Mouse (Mus musculus) neural tube, embryonic 11.5 days (tissue): Measurements from ENCODE around the gene Lrba. TPM values are rescaled to one million over a fixed set of nuclear protein-coding genes. Genes with fewer than 3 reads are reported as not detected.

Experiments used
- ATAC-seq: fragments of 200-750 bp; cut with Nextera tagmentation; 2 replicates; pipeline ENCODE4 v1.8.0; 2017; ENCODE audit warnings: moderate number of reproducible peaks, mild to moderate bottlenecking, moderate TSS enrichment, moderate library complexity; ENCODE audit not compliant: insufficient read depth, low FRiP score, low TSS enrichment
- DNase-seq: peaks from one replicate; pipeline ENCODE4 v3.0.0-alpha.2; 2015; ENCODE audit warnings: low spot score
- H3K27ac ChIP-seq: fragments of 300-500 bp; sonication (generic); 2 replicates; pipeline ENCODE4 v1.5.1; 2014; ENCODE audit warnings: low read depth, mild to moderate bottlenecking, low read length
- H3K27me3 ChIP-seq: fragments of 300-500 bp; sonication (generic); 2 replicates; pipeline ENCODE4 v1.6.1; 2014; ENCODE audit warnings: mild to moderate bottlenecking, low read length, mixed read lengths; ENCODE audit not compliant: control insufficient read depth, insufficient read depth
- H3K36me3 ChIP-seq: fragments of 300-500 bp; sonication (generic); 2 replicates; pipeline ENCODE4 v1.6.1; 2014; ENCODE audit warnings: mild to moderate bottlenecking, low read length, moderate library complexity, mixed read lengths; ENCODE audit not compliant: control insufficient read depth, insufficient read depth
- H3K4me1 ChIP-seq: fragments of 300-500 bp; sonication (generic); 2 replicates; pipeline ENCODE4 v1.6.1; 2014; ENCODE audit warnings: low read length, mixed read lengths; ENCODE audit not compliant: control insufficient read depth, insufficient read depth
- H3K4me2 ChIP-seq: fragments of 300-500 bp; sonication (generic); 2 replicates; pipeline ENCODE4 v1.6.1; 2014; ENCODE audit warnings: low read depth, mild to moderate bottlenecking, moderate library complexity
- H3K4me3 ChIP-seq: fragments of 300-500 bp; sonication (generic); 2 replicates; pipeline ENCODE4 v1.5.1; 2014; ENCODE audit warnings: low read depth, low read length
- H3K9ac ChIP-seq: fragments of 300-500 bp; sonication (generic); 2 replicates; pipeline ENCODE4 v1.6.1; 2014; ENCODE audit warnings: mild to moderate bottlenecking, low read length
- H3K9me3 ChIP-seq: fragments of 300-500 bp; sonication (generic); 2 replicates; pipeline ENCODE4 v1.6.1; 2016; ENCODE audit warnings: low read length; ENCODE audit not compliant: control insufficient read depth
- WGBS: fragments of 180-500 bp; shearing (Covaris S2); extraction: QIAGEN DNeasy Blood & Tissue Kit; methylation state at CpG from one replicate; pipeline ENCODE4 v1.1.7; 2014; 5-methylcytosine and 5-hydroxymethylcytosine counted together
- polyA plus RNA-seq: library from polyadenylated mRNA; unstranded; fragments of >200 nt; fragmentation: Nextera tagmentation; extraction: Ambion mirVana; gene quantifications from 2 replicates; pipeline ENCODE4 v1.2.1, GENCODE M21; 2014

The Lrba gene
- polyA plus RNA-seq, 1 experiment from 2014 or later = 5.7 TPM

DNA sequence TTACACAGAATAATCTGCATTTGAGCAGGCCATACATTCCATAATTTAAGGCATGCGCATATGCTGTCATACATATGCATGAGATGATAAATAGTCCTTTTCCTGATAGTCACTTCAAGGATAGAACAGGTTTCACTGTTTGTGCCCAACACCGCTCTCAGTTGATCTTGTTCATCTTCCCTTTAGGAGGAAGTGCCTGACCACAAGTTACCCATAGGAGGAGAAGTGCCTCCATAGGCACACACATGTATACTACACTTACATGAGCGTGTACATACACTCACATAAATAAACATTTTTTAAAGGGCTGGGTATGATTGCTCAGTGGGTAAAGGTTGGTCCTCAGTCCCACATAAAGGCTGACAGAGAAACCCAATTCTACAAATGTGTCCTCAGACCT is 22.0 kb upstream of the Lrba start:
- no peaks in the 10 kb centered on the region for H3K36me3 ChIP-seq
- H3K27ac ChIP-seq = no peak overlapping the region
- no peaks in the 10 kb centered on the region for H3K9me3 ChIP-seq
- 94% methylated on average over 3 of the region's 3 CpGs for WGBS
- H3K4me2 ChIP-seq = no peak overlapping the region
- DNase-seq = no peak
- ATAC-seq = no peak
- no peaks in the 10 kb centered on the region for H3K4me1 ChIP-seq
- no peak overlapping the region for H3K9ac ChIP-seq
- no peaks in the 10 kb centered on the region for H3K27me3 ChIP-seq
- no peak overlapping the region for H3K4me3 ChIP-seq

DNA sequence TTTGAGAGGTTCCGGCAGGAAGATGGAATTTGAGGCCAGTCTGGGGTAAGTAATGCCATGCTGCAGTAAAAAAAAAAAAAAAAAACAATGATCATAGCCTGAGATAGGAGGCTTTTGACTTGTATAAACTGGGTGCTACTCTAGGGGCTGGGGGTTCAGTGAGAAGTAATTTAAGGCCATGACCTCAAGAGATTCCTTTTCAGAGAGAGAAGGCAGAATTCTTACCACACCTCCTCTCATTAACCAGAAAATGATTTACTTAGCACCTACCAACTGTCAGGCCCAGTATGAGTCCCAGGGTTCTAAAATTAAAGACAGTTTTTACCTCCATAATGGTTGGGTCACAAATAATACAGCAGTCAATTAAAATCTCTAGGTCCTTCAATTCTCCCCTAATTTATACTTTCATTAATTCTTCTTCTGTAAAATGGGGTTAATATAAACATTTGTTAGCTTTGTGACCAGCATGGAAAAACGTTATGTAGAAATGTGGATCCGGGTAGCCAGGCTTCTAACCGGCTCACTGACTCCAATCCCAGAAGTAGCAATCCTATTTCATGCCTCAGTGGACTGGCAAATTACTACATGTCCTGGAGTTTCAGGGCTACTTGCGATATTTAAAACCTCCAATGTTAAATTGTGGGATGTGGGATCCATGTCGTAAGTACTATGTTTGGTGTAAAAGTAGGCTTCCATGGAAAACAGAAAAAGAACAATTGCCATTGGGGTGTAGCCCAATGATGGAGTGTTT is 19.7 kb upstream of the Lrba start:
- no peak overlapping the region for H3K4me2 ChIP-seq
- no peaks in the 10 kb centered on the region for H3K27me3 ChIP-seq
- H3K4me1 ChIP-seq = no peaks in the 10 kb centered on the region
- no peak overlapping the region for H3K27ac ChIP-seq
- no peak for DNase-seq
- WGBS = 85% methylated on average over 6 of the region's 6 CpGs
- H3K9me3 ChIP-seq = no peaks in the 10 kb centered on the region
- no peak overlapping the region for H3K4me3 ChIP-seq
- H3K36me3 ChIP-seq = no peaks in the 10 kb centered on the region
- no peak overlapping the region for H3K9ac ChIP-seq
- ATAC-seq = no peak

DNA sequence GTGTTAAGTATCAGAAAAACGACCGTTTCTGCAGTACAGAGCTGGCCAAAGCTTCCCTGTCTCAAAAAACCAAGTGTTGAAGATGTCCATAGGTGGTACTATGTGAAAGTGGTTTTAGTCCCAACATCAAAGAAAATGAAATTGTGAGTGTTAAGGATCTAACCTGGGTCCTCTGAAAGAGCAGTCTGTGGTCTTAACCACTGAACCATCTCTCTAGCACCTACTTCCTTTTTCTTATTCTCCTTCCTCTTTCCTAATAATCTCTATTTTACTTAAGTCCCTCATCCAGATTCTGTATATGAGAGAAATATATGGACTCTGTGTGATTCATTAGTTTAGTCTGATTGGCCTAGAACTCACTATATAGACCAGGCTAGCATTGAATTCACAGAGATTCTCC is 17.9 kb upstream of the Lrba start:
- 85% methylated on average over 2 of the region's 2 CpGs for WGBS
- Histone ChIP-seq H3K27ac (no peak overlapping the region), H3K9me3 (no peaks in the 10 kb centered on the region), H3K27me3 (no peaks in the 10 kb centered on the region), H3K36me3 (no peaks in the 10 kb centered on the region), H3K4me2 (no peak overlapping the region), H3K9ac (no peak overlapping the region), H3K4me1 (no peaks in the 10 kb centered on the region), H3K4me3 (no peak overlapping the region)
- DNase-seq (no peak), ATAC-seq (no peak)

DNA sequence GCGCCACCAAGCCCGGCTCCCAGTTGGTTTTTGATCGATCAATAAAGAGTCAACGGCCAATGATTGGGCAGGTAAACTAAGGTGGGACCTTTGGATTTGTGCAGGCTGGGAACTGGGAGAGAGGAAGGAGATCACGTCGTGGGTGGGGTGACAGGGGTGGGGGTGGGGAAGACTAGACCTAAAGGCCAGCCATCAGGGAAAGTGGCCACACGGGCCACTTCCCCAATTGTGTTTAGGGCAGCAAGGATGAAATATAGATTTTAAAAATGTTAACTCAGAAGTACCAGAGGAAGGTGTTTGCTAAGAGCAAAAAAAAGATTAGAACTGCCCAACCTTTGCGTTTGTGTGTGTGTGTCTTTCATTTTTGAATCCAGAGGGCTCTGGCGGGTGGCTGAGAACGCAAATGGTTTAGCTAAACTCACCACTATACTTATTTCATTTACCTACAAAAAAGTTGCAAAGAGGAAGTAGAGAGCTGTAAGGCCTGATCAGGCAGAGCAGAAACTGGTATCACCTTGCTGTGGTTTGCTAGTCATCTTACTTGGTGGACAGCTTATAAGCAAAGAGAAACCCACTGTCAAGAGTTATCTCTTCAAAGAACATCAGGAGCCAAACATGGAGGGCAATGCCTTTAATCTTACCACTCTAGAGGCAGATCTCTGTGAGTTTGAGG is 14.1 kb upstream of the Lrba start:
- no peak for ATAC-seq
- Histone ChIP-seq H3K4me1 (no peaks in the 10 kb centered on the region), H3K27me3 (no peaks in the 10 kb centered on the region), H3K36me3 (no peaks in the 10 kb centered on the region), H3K4me2 (no peak overlapping the region), H3K9ac (no peak overlapping the region), H3K9me3 (no peaks in the 10 kb centered on the region), H3K4me3 (no peak overlapping the region), H3K27ac (no peak overlapping the region)
- 93% methylated on average over 10 of the region's 10 CpGs for WGBS
- DNase-seq = no peak

DNA sequence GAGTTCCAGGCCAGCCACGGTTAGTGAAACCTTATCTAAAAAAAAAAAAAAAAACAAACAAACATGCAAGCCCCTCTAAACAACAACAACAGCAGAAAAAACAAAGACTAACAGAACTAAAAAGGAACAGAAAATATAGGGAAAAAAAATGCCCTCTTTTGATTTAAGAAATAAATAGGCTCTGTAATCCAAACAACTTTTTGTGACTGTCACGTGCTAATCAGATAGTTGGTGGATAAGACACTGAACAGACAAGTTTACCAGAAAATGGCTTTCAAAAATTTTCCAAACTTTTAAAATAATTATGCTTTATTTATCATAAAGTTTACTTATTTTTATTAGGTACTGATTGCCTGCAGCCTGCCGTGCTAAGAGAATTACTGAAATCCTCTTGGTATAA is 13.5 kb upstream of the Lrba start:
- Histone ChIP-seq H3K4me3 (no peak overlapping the region), H3K4me1 (no peaks in the 10 kb centered on the region), H3K27me3 (no peaks in the 10 kb centered on the region), H3K9ac (no peak overlapping the region), H3K4me2 (no peak overlapping the region), H3K36me3 (no peaks in the 10 kb centered on the region), H3K9me3 (no peaks in the 10 kb centered on the region), H3K27ac (no peak overlapping the region)
- DNase-seq (no peak), ATAC-seq (no peak)
- WGBS = 91% methylated on average over 3 of the region's 3 CpGs

DNA sequence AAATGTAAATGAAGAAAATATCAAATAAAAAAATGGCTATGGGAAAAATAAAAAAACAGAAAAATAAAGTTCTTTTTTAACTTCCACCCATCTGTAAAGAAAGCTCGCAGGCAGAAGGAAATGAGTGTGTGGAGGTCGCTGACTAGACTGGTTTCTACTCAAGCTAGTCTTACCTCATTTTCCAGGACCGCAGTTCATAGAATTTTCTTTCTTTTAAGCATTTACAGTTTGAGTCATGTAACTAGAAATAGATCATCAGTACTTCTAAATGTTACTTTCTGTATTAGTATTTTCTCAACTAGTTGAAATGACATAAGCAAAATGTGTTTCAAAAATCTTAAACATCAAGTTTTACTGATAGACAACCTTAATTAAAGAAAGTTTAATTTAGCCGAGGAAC is 10.2 kb upstream of the Lrba start:
- ATAC-seq = no peak
- Histone ChIP-seq H3K27ac (no peak overlapping the region), H3K4me3 (no peak overlapping the region), H3K4me1 (no peaks in the 10 kb centered on the region), H3K4me2 (no peak overlapping the region), H3K36me3 (no peaks in the 10 kb centered on the region), H3K27me3 (no peaks in the 10 kb centered on the region), H3K9me3 (no peaks in the 10 kb centered on the region), H3K9ac (no peak overlapping the region)
- 91% methylated on average over 4 of the region's 4 CpGs for WGBS
- DNase-seq = no peak

DNA sequence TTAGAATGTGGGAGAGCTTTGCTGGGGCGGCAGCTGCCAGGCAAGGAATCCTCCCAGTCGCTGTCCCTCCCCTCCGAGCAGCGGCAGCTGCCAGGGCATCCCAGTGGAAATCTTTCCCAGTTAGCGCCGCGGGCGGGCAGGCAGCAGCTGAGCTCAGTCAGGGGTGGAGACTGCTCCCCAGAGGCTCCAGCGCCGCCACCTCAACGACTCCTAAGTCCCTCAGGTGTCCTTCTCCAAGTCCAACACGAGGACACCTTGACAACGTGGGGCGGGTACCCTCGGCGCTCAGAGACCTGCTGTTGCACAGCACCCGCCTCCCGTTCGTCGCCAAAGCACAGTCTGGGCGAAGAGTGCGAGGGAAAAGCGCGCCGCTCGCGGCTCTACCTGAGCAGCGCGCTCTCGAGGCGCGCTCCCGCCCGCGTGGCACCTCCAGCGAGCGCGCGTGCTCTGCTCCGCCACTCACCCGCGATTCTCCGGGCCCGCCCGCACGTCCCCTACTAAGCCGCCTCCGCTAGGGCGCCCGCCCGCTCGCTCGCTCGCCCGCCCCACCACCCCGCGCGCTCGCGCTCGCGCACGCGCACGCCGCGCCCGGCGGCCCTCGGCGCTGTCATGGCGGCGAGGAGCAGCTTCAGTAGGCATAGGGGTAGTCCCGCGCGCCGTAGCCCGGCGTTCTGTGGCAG is 706 bp upstream of the Lrba start:
- H3K27me3 ChIP-seq = no peaks in the 10 kb centered on the region
- no peaks in the 10 kb centered on the region for H3K9me3 ChIP-seq
- no peaks in the 10 kb centered on the region for H3K36me3 ChIP-seq
- peak overlapping the region; percentile 89 for H3K4me3 ChIP-seq
- H3K4me2 ChIP-seq = peak overlapping the region; percentile 60
- H3K27ac ChIP-seq = peak overlapping the region; percentile 73
- DNase-seq = peak; percentile 92
- peak; percentile 95 for ATAC-seq
- under 1% methylated on average over 67 of the region's 79 CpGs for WGBS
- H3K4me1 ChIP-seq = 0 out of 2 replicates have a peak, but pooled peaks cover 3% of the 10 kb centered on the region
- H3K9ac ChIP-seq = peak overlapping the region; percentile 86

DNA sequence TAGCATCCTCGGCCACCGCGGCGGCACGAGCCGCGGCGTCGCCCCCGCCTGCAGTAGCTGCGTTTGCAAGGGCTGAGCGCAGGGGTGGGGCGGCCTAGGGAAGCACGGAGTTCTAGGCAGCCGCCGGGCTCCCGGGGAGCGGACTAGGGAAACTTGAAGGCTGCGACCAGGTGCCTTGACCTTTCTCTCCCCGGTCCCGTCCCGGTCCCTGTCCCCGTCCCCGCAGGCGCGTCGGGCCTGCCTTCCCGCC is 241 bp upstream of the Lrba start:
- Histone ChIP-seq H3K9me3 (no peaks in the 10 kb centered on the region), H3K4me3 (peak overlapping the region; percentile 89), H3K9ac (peak overlapping the region; percentile 86), H3K4me1 (0 out of 2 replicates have a peak, but pooled peaks cover 3% of the 10 kb centered on the region), H3K27ac (peak overlapping the region; percentile 73), H3K27me3 (no peaks in the 10 kb centered on the region), H3K4me2 (peak overlapping the region; percentile 60), H3K36me3 (no peaks in the 10 kb centered on the region)
- no peak for ATAC-seq
- 0% methylated on average over 24 of the region's 28 CpGs for WGBS
- no peak for DNase-seq
